Mouse (Mus musculus) heart, embryonic 12.5 days (tissue): Measurements from ENCODE around the gene Mdh1. TPM values are rescaled to one million over a fixed set of nuclear protein-coding genes. Genes with fewer than 3 reads are reported as not detected.

ENCODE experiments used
- ATAC-seq: fragments of 200-750 bp; cut with Nextera tagmentation; 2 replicates; pipeline ENCODE4 v1.8.0; 2017; ENCODE audit warnings: moderate TSS enrichment, moderate library complexity; ENCODE audit not compliant: insufficient number of reproducible peaks, low FRiP score
- H3K27ac ChIP-seq: fragments of 300-500 bp; sonication (generic); 2 replicates; pipeline ENCODE4 v1.5.1; 2016; ENCODE audit warnings: mild to moderate bottlenecking, moderate library complexity; ENCODE audit not compliant: poor library complexity, severe bottlenecking
- H3K27me3 ChIP-seq: fragments of 300-500 bp; sonication (generic); replicated peaks from 2 replicates; pipeline ENCODE4 v1.6.1; 2016; ENCODE audit warnings: mild to moderate bottlenecking, moderate library complexity
- H3K36me3 ChIP-seq: fragments of 300-500 bp; sonication (generic); 2 replicates; pipeline ENCODE4 v1.6.1; 2016; ENCODE audit warnings: mild to moderate bottlenecking, moderate library complexity
- H3K4me1 ChIP-seq: fragments of 300-500 bp; sonication (generic); replicated peaks from 2 replicates; pipeline ENCODE4 v1.6.1; 2016; ENCODE audit warnings: mild to moderate bottlenecking
- H3K4me2 ChIP-seq: fragments of 300-500 bp; sonication (generic); 2 replicates; pipeline ENCODE4 v1.6.1; 2016; ENCODE audit warnings: mild to moderate bottlenecking, moderate library complexity
- H3K4me3 ChIP-seq: fragments of 300-500 bp; sonication (generic); 2 replicates; pipeline ENCODE4 v1.5.1; 2016; ENCODE audit warnings: mild to moderate bottlenecking
- H3K9ac ChIP-seq: fragments of 300-500 bp; sonication (generic); 2 replicates; pipeline ENCODE4 v1.6.1; 2016; ENCODE audit warnings: mild to moderate bottlenecking, moderate library complexity
- H3K9me3 ChIP-seq: fragments of 300-500 bp; sonication (generic); replicated peaks from 2 replicates; pipeline ENCODE4 v1.6.1; 2016; ENCODE audit warnings: mild to moderate bottlenecking, moderate library complexity
- WGBS: fragments of 180-500 bp; shearing (Covaris S2); methylation state at CpG from one replicate; pipeline ENCODE4 v1.1.7; 2016; 5-methylcytosine and 5-hydroxymethylcytosine counted together
- polyA plus RNA-seq: library from polyadenylated mRNA; unstranded; fragments of >200 nt; fragmentation: Nextera tagmentation; extraction: Ambion mirVana; gene quantifications from 2 replicates; pipeline ENCODE4 v1.2.1, GENCODE M21; 2016

The Mdh1 gene
- 1,323 and 1,326 TPM in 2 replicates for polyA plus RNA-seq

GRCm38 (mm10) chr11:21571700-21572381 is at the start of gene Mdh1, which contains the start of gene Wdpcp:
Gene Mdh1 (minus strand): TSS chr11:21572367.
Gene Wdpcp (plus strand): TSS chr11:21572235.
- H3K9ac ChIP-seq: peak within 1 kb of the TSS; percentile 87
- peak within 1 kb of the TSS; percentile 90 for H3K27ac ChIP-seq
- peak within 1 kb of the TSS; percentile 73 for H3K4me2 ChIP-seq
- H3K4me1 ChIP-seq: peaks cover 27% of the 10 kb centered on the region
- no peaks in the 10 kb centered on the region for H3K9me3 ChIP-seq
- under 1% methylated on average over 42 of the region's 42 CpGs for WGBS
- peak within 1 kb of the TSS; percentile 73 for H3K4me3 ChIP-seq
- peaks cover 4% of the 10 kb centered on the region; the same call in 1 of the 2 replicates for H3K36me3 ChIP-seq
- ATAC-seq: peak; percentile 96
- no peaks in the 10 kb centered on the region for H3K27me3 ChIP-seq

- Histone ChIP-seq H3K9ac (no peak overlapping the region), H3K27me3 (no peaks in the 10 kb centered on the region), H3K27ac (no peak overlapping the region)
These were observed 43.7 kb upstream of the Mdh1 start for GRCm38 (mm10) chr11:21615915-21616314.

GRCm38 (mm10) chr11:21602497-21602896 is 30.3 kb upstream of the Mdh1 start:
- Histone ChIP-seq H3K36me3 (no peaks in the 10 kb centered on the region), H3K9me3 (peaks cover 3% of the 10 kb centered on the region; the same call in 1 of the 2 replicates), H3K27me3 (no peaks in the 10 kb centered on the region), H3K27ac (no peak overlapping the region), H3K4me3 (no peak overlapping the region), H3K4me2 (no peak overlapping the region), H3K9ac (no peak overlapping the region), H3K4me1 (no peaks in the 10 kb centered on the region)
- WGBS: 66% methylated on average over 5 of the region's 5 CpGs
- ATAC-seq: no peak

More at GRCm38 (mm10) chr11:21615915-21616314, 43.7 kb upstream of the Mdh1 start:
- Histone ChIP-seq H3K4me1 (no peaks in the 10 kb centered on the region), H3K36me3 (no peaks in the 10 kb centered on the region), H3K9me3 (no peaks in the 10 kb centered on the region), H3K4me3 (no peak overlapping the region), H3K4me2 (no peak overlapping the region)
- ATAC-seq: no peak

GRCm38 (mm10) chr11:21583286-21583685 is 11.1 kb upstream of the Mdh1 start:
- 42% methylated on average over 1 of the region's 1 CpGs for WGBS
- H3K9me3 ChIP-seq: no peaks in the 10 kb centered on the region
- no peak overlapping the region for H3K4me3 ChIP-seq
- no peak overlapping the region for H3K9ac ChIP-seq
- H3K27me3 ChIP-seq: no peaks in the 10 kb centered on the region
- H3K36me3 ChIP-seq: no peaks in the 10 kb centered on the region
- no peak overlapping the region for H3K27ac ChIP-seq
- H3K4me1 ChIP-seq: peaks cover 7% of the 10 kb centered on the region; the same call in 1 of the 2 replicates
- no peak overlapping the region for H3K4me2 ChIP-seq
- no peak for ATAC-seq

DNA sequence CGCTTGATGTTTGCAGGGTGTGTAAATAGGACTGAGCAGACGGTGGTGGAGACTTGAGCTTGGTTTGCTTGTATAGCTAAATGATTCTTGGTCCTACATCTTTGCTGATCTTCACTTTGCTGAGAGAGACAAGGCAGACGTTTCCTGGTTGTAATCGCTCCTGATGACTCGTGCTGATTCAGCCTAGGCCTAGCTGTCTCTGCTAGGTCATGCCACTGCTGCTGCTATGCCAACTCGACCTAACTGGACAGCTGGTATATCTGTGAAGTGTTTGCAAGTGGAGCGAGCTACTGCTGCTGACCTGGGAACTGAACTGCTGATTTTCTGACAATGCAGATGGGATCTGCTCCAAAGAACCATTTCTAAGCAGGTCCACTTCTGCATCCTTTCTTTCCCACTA is 9.3 kb upstream of the Mdh1 start:
- Histone ChIP-seq H3K4me1 (peaks cover 10% of the 10 kb centered on the region), H3K4me2 (no peak overlapping the region), H3K27me3 (no peaks in the 10 kb centered on the region), H3K36me3 (no peaks in the 10 kb centered on the region), H3K9me3 (no peaks in the 10 kb centered on the region), H3K27ac (no peak overlapping the region), H3K9ac (no peak overlapping the region), H3K4me3 (no peak overlapping the region)
- ATAC-seq: no peak
- WGBS: 53% methylated on average over 7 of the region's 7 CpGs

DNA sequence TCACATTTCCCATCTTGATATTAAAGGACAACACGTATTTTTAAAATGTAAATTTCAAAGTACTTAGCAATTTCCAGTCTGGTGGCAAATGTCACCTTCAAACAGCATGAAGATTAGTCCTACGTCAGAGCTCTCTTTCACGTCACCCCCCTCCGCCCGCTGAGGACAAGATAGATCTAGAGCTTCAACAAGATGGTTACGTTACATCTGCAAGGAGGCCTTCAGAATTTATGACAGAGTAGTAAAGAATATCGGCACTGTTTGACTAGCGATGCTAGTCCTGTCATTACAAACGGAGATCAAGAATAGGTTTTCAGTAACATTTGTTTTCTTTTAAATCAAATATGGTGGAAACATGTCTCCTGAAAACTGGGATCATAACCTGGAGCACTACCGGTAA is 1.2 kb downstream of the Mdh1 start:
- H3K4me3 ChIP-seq: peak overlapping the region; percentile 73
- ATAC-seq: no peak
- H3K9ac ChIP-seq: peak overlapping the region; percentile 87
- peaks cover 31% of the 10 kb centered on the region for H3K4me1 ChIP-seq
- H3K4me2 ChIP-seq: peak overlapping the region; percentile 73
- WGBS: 8% methylated on average over 10 of the region's 10 CpGs
- peak overlapping the region; percentile 90 for H3K27ac ChIP-seq
- no peaks in the 10 kb centered on the region for H3K9me3 ChIP-seq
- no peaks in the 10 kb centered on the region for H3K27me3 ChIP-seq
- peaks cover 9% of the 10 kb centered on the region for H3K36me3 ChIP-seq

DNA sequence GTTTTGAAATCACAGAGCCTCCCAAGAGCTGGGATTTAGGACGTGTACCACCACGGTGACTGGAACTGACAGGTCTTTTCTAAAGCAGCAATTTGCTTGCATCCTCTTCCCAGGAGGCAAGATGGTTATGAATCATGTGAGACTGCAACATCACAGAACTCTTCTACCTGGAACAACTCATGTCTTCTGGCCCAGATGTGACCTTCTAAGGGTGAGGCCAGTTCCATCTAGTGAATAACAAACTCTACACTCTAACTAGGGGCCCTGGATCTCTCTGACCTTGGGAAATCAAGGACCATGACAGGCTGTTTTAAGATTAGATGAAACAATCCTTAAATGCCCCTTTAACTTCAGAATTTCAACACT is 2.1 kb downstream of the Mdh1 start:
- Histone ChIP-seq H3K27me3 (no peaks in the 10 kb centered on the region), H3K27ac (peak overlapping the region; percentile 96), H3K4me2 (peak overlapping the region; percentile 64), H3K4me3 (peak overlapping the region; percentile 32), H3K4me1 (peaks cover 36% of the 10 kb centered on the region), H3K9ac (peak overlapping the region; percentile 72), H3K36me3 (peaks cover 17% of the 10 kb centered on the region), H3K9me3 (no peaks in the 10 kb centered on the region)
- ATAC-seq: no peak
- WGBS: 56% methylated on average over 2 of the region's 2 CpGs

GRCm38 (mm10) chr11:21569456-21570108 is 2.6 kb downstream of the Mdh1 start:
- ATAC-seq: 0 out of 2 replicates have a peak, but pooled peaks have one; percentile 34
- Histone ChIP-seq H3K27ac (peak overlapping the region; percentile 96), H3K4me2 (peak overlapping the region; percentile 67), H3K4me1 (peaks cover 38% of the 10 kb centered on the region), H3K36me3 (peaks cover 20% of the 10 kb centered on the region), H3K9me3 (no peaks in the 10 kb centered on the region), H3K4me3 (peak overlapping the region; percentile 37), H3K9ac (peak overlapping the region; percentile 72), H3K27me3 (no peaks in the 10 kb centered on the region)
- 22% methylated on average over 3 of the region's 3 CpGs for WGBS

DNA sequence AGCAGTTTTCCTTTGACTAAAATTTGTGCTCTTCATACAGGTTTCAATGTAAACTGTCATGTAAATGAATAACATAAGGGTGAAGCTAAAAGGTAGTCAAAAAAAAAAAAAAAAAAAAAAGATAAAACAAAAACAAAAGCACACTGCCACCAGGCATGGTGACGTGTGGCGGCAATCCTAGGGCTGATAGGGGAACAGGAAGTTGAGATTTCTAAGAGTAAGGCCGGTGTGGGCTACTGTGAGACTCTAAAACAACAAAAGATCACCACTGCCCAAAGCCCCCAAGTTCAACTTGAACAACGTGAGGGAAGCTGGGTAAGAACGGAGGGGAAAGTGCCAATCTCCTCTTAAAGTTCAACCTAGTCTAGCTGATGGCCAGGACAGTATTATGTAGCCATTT is 3.2 kb downstream of the Mdh1 start:
- WGBS: 29% methylated on average over 5 of the region's 5 CpGs
- H3K9ac ChIP-seq: peak overlapping the region; percentile 42; the same call in 1 of the 2 replicates
- H3K4me3 ChIP-seq: peak overlapping the region; percentile 37
- no peaks in the 10 kb centered on the region for H3K27me3 ChIP-seq
- no peaks in the 10 kb centered on the region for H3K9me3 ChIP-seq
- peak overlapping the region; percentile 67 for H3K4me2 ChIP-seq
- peaks cover 20% of the 10 kb centered on the region for H3K36me3 ChIP-seq
- H3K27ac ChIP-seq: peak overlapping the region; percentile 87
- no peak for ATAC-seq
- H3K4me1 ChIP-seq: peaks cover 38% of the 10 kb centered on the region

GRCm38 (mm10) chr11:21567733-21568132 is 4.4 kb downstream of the Mdh1 start:
- no peak overlapping the region for H3K4me2 ChIP-seq
- no peaks in the 10 kb centered on the region for H3K9me3 ChIP-seq
- no peak overlapping the region for H3K4me3 ChIP-seq
- H3K27ac ChIP-seq: no peak overlapping the region
- ATAC-seq: no peak
- no peak overlapping the region for H3K9ac ChIP-seq
- H3K36me3 ChIP-seq: peaks cover 27% of the 10 kb centered on the region
- 87% methylated on average over 1 of the region's 1 CpGs for WGBS
- H3K4me1 ChIP-seq: peaks cover 40% of the 10 kb centered on the region
- H3K27me3 ChIP-seq: no peaks in the 10 kb centered on the region

DNA sequence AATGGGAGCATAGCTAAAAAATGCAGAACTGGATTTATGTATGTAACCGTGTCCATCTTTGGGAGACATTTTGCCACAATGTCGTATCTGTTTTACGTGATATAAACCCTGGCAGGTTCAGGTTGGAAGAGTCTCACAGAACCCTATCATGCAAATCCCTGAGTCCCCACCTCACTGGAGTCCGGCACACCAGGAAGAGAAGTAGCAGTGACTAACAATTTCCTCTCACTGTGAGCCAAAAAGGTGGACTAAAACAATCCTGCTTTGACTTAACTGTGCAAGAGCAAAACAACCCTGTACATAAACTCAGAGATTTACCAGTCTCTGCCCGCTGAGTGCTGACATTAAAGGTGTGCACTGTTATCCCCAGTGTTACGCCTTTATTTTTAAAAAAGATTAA is 5.2 kb downstream of the Mdh1 start:
- no peak overlapping the region for H3K4me2 ChIP-seq
- H3K27me3 ChIP-seq: no peaks in the 10 kb centered on the region
- H3K27ac ChIP-seq: no peak overlapping the region
- H3K9ac ChIP-seq: no peak overlapping the region
- 89% methylated on average over 6 of the region's 6 CpGs for WGBS
- no peak overlapping the region for H3K4me3 ChIP-seq
- H3K36me3 ChIP-seq: peaks cover 31% of the 10 kb centered on the region
- ATAC-seq: no peak
- no peaks in the 10 kb centered on the region for H3K9me3 ChIP-seq
- peaks cover 41% of the 10 kb centered on the region for H3K4me1 ChIP-seq
